Mouse (Mus musculus): ENCODE data around the gene Casz1.

Casz1 gene

GRCm38 (mm10) chr4:148902919-148903727 is 98.9 kb downstream of the Casz1 start:
- no peak for DNase-seq (ENCODE audit: low read depth, low spot score)

DNA sequence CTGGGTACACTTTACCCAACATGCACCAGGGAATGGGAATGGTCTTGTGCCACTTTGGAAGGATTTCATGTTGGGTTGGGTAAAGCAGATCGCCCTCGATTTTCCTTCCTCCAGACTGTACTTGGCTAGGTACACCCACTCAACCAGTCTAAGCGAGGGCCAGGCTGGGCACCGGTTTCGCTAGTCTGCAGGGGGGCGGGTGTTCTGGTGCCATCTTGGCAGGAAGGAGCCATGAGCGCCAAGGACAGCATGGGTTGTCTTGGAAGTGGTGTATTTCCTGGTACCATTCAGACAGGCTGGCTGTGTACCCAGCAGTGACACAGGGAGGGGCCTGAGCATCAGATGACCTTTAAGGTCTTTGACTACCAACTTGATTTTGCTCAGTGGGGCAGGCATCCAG is 101.1 kb downstream of the Casz1 start:
- no peak for DNase-seq (ENCODE audit: low read depth, low spot score)

GRCm38 (mm10) chr4:148906806-148907205 is 102.6 kb downstream of the Casz1 start:
- DNase-seq (ENCODE audit: low read depth, low spot score), result no peak

- peak; percentile 90 for DNase-seq (ENCODE audit: low read depth, low spot score)
Observed at GRCm38 (mm10) chr4:148908214-148908681, 104.0 kb downstream of the Casz1 start.

DNA sequence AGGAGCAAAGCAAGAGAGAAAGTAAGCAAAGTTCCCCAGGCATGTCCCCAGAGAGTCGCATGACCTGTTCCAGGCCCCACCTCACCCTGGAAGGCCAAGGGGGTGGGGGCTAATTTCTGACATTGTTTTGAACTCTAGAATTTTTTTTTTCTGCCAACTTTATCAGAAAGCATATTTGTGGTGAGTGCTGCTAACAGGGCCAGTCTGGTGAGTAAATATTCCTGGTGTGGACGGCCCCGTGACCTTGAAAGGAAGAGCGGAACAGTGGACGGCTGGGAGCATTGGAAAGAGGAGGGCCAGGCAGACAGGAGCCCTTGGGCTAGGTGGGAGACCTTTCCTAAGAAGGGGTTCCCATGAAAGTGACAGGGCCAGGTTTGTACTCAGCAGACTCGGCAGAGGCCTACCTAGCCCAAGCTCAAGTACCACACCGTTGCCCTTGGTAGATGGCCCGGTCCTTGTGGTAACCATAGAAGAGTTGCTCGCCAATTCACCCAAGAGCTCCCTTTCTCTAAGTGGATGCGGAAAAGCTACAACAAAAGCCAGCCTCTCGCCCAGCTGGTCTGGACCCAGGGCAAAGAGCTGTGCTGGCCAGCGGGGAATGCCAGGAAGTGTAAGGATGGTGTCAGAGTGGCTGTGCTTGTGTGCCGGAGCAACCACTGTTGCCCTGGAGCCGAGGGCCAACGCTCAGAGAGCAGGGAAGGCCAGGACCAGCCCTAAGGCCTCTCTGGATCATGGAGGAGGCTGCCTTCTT is 104.7 kb downstream of the Casz1 start:
- DNase-seq (ENCODE audit: low read depth, low spot score), result no peak

DNA sequence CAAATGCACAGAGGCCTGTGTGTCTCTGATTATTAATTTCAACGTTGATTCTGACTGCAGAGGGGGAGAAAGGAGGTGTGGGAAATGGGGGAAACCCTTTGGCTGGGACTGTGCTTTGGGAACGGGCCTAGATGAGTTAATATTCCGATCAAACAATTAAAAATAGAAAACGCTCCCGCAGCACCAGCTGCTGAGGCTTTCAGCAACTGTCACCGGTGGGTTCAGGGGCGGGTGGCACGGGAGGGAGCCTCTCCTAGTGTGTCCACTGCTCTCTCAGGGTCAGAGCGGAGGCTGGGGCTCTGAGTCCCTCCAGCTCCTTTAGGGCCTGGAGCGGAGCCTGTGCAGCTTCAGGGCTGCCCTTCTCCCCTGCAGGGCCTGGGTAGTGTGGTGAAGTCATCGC is 105.3 kb downstream of the Casz1 start:
- DNase-seq (ENCODE audit: low read depth, low spot score), result no peak

DNA sequence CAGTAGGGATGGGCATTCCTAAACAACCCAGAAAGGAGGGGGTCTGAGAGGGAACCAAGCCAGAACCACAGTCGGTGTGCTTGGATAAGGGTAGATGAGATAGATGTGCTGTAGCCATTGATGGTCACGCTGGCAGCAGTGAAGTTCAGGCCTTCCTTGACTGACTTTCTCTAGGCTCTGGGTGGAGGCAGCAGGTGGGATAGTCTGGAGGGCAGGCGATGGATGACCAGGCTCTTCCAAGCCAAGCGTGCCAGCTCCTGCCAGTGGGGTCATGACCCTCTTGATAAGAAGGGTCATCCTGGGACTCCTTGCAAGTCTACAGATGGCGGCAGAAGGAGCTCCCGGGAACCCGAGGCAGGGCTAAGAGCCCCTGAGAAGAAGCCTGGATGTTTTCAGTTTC is 107.9 kb downstream of the Casz1 start:
- no peak for DNase-seq (ENCODE audit: low read depth, low spot score)

DNA sequence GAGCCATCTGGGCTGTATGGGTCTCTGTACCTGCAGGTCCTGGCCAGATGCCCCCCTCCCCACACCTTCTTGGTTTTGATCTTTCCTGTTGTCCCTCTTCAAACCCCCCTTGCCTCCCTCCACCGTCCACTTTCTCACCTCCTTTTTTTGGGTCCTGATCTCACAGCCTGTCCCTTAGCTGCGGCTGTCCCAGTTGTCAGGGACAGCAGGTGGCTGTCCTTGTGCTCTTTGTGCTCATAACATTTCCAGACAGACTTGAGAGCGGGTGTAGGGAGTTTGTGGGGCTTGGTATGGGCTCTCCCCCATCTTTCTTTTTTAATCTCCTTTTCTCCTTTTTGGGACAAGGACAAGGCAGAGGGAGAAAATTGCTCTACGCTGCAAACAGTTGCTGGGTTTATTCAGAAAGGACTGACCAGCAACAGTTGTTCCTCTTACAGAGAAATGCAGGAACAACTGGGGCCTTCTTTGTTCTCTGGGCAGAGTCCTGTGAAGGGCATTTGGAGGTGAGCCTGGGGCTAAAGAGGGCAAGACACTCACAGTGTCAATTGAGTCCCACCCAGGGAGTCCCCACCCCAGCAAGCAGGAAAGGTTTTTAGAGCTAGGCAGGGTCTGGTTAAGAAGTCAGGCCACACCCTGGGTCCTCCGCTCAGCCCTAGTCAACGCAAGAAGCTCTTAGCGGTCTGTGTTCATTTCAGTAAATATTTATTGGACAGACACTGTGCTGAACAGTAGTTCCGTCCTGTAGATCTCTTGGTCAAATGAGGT is 108.8 kb downstream of the Casz1 start:
- no peak for DNase-seq (ENCODE audit: low read depth, low spot score)

DNA sequence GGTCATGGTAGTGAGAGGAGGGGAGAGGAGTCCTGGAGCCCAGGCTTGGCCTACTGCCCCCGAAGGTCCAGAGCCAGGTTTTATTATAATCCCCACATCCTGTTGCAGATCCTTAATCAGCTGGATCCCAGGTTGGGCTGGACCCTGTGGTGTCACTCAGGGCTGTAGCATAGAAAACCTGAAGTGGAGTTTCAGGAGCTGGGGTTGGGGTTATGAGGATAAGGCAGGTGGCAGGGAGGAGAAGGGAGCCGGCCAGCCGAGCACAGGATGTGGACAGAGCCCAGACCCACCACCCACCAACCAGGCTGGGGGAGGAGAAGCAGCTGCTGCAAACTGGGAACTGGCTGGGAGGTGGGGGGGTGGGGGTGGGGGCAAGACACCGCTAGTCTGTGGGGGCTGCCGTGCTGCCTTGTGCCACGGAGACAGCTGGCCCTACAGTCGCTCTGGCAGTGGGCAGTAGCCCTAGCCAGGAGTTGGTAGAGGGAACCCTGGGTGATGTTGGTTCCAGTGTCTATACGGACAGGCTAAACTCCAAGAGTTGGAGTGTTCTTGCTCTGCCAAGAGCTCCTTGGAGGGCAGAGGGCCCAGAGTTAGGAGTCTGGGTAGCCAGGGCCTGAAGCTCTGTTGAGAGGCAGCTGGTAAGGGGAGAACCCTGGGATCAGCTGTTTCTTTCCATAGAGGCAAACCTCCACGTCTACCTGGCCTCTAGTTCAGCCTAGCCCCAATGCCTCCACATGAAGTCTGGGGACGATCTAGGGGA is 110.8 kb downstream of the Casz1 start:
- DNase-seq (ENCODE audit: low read depth, low spot score), result peak; percentile 87

DNA sequence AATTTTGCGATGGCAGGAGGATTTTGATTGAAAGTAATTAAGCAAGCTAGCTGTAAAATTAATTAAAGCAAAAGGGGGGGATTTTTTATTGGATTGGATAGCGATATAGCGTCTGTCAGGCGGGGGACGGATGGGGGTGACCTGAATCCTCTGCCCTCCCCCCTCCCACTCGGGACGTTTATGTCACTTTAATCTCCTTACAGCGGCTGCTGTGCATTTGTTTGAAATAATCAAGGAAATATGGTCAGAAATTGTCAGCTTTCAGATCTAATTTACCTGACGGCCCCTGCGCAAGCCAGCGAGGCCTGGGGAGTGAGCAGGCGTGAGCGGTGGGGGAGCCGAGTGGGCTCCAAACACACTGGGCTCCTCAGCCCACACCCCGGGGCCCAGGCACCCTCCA is 111.6 kb downstream of the Casz1 start:
- DNase-seq (ENCODE audit: low read depth, low spot score), result no peak

GRCm38 (mm10) chr4:148918707-148919447 is 114.6 kb downstream of the Casz1 start:
- no peak for DNase-seq (ENCODE audit: low read depth, low spot score)

GRCm38 (mm10) chr4:148920610-148921009 is 116.4 kb downstream of the Casz1 start:
- no peak for DNase-seq (ENCODE audit: low read depth, low spot score)

DNA sequence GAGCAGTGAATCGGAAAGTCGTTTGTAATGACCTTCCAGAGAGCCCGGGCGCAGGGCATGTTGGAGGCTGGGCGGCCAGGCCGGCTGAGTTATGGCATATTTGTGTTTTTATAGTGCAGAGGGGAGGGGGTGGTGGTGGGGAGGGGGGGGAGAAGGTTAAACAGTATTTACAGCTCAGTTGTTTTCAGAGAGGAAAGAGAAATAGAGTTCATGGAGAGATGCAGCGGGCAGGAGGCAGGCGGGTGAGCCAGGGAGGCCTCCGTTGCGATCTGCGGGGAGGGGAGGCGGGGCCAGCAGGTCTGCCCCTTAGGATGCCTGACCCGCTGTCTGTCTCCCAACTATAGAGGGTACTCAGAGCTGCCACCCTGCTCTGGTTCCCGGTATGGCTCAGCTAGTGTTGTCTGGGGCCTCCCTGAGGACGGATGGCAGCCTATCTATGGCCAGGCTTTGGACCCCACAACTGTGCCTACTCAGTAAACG is 118.0 kb downstream of the Casz1 start:
- no peak for DNase-seq (ENCODE audit: low read depth, low spot score)

DNA sequence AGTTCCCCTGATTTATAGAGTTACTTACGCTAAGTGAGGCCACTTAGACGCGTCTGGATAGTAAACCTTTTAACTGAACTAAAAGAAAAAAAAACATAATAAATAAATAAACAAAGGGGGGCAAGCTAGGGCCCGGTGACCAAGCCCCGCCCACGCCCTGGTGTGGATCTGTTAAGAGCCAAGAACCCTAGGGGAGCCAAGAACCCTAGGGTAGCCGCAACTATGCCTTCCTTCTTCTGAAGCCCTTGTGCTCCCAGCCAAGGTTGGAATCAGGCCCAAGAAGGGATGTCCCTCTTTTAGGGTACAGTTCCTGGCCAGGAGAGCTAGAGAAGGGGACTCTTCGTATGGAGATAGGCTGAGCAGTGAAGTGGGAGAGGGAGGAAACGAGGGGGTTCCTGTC is 119.2 kb downstream of the Casz1 start:
- no peak for DNase-seq (ENCODE audit: low read depth, low spot score)

DNA sequence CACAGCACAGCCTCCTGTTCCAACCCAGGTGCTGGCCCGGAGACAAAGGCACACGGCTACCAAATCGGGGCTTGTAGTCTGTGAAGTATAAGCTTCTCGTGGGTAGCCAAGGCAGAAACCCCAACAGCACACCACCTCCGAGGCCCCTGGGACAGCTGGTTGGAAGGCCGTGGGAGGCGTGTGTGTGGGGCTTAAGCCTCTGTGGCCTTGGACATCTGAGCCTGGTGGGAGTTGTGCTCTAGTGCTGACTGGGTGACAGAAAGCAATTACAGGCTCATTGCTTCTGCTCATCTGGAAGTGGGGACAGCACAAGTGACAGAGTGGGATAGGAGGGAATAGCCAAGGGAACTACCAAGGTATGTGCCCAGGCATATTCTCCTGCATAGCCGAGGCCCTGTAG is 119.7 kb downstream of the Casz1 start:
- DNase-seq (ENCODE audit: low read depth, low spot score), result no peak

DNA sequence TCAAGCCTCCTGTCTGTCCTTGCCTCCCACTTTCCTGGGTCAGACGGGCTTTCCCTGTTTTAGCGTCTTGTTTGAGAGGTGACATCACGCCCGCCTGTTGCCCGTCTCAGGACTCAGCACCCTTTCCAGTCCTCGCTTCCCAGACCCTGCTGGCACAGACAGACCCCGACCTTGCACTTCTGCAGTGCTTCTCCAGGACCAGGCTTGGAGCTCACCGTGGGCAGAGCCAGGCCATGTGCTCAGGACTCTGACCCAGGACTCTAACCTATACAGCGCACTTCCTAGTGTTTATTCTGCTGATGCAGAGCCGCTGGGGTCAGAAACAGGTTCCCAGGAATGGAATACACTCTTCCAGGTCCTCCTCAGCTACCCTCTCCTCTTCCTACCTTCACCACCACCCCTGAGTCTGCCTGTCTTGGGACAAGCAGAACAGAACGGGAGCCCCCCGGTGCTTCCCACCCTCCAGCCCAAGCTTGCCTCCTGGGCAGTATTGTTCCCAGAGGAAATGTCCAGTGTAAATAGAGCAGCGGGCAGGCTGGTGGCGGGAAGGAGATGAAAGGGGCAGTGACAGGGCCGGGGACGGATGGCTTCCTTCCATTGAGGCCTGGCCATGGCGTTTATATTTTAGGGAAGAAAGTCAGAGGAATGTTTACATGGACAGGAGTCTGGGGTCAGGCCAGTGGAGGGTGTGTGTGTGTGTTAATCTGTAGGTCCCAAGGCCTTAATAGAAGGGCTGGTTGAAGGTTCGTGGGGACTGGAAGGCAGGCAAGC is 121.5 kb downstream of the Casz1 start:
- DNase-seq (ENCODE audit: low read depth, low spot score), result no peak

GRCm38 (mm10) chr4:148926459-148926858 is 122.2 kb downstream of the Casz1 start:
- DNase-seq (ENCODE audit: low read depth, low spot score), result peak; percentile 67

- DNase-seq (ENCODE audit: low read depth, low spot score), result no peak
Observed at GRCm38 (mm10) chr4:148928316-148928715, 124.1 kb downstream of the Casz1 start.

- no peak for DNase-seq (ENCODE audit: low read depth, low spot score)
Observed at GRCm38 (mm10) chr4:148928876-148929275, 124.6 kb downstream of the Casz1 start.

- no peak for DNase-seq (ENCODE audit: low read depth, low spot score)
Observed at GRCm38 (mm10) chr4:148930721-148931229, 126.5 kb downstream of the Casz1 start.
